Mouse (Mus musculus): ENCODE measurements around the gene Zfp37.

GRCm38 (mm10) chr4:62251776-62252175 lies 20.9 kb upstream of the Zfp37 start:
- TF ChIP-seq POLR2A (IDR thresholded peaks at IDR 0.05; ENCODE audit: low read depth, low read length), result no peak
- TF ChIP-seq CTCF (conservative IDR thresholded peaks at IDR 0.05; ENCODE audit: insufficient read depth, insufficient read length, low read depth, low read length), result no peak
